Mouse (Mus musculus) lung, postnatal 0 days (tissue): Measurements from ENCODE around the gene Lats2.

ENCODE experiments used
- CTCF ChIP-seq: IDR thresholded peaks from 2 replicates; pipeline ENCODE4 v1.5.1; 2016; ENCODE audit warnings: antibody characterized with exemption, mild to moderate bottlenecking
- EP300 ChIP-seq: IDR thresholded peaks from 2 replicates; pipeline ENCODE4 v1.6.1; 2016; ENCODE audit warnings: antibody characterized with exemption, mild to moderate bottlenecking, control low read depth

DNA sequence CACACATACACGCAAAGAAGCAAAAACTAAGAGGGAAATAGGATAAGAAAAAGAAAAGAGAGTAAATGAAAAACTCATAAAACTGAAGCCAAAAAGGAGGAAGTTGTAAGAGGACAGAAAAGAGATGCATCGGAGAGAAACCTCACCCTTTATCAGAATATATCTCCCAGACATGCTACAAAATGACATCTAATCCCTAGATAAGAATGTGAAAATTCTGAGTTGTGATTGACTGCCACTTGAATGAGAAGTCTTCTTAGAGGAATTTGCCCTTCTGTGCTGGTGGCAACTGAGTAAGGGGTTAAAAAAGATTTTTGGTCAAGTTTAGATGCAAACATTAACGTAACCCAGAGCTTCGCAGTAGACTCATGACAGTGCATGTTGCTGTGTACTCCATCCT, 112.0 kb downstream of the Lats2 start:
- TF ChIP-seq CTCF (no peak), EP300 (no peak)
